Mouse (Mus musculus) stomach, postnatal 0 days (tissue): ENCODE measurements around the gene Fbxl18. TPM values are rescaled to one million over a fixed set of nuclear protein-coding genes. Genes with fewer than 3 reads are reported as not detected.

Experiments
- ATAC-seq: fragments of 200-750 bp; cut with Nextera tagmentation; 2 replicates; pipeline ENCODE4 v1.8.0; 2017; ENCODE audit not compliant: low FRiP score, low TSS enrichment
- DNase-seq: peaks from one replicate; pipeline ENCODE4 v3.0.0-alpha.2; 2016; ENCODE audit warnings: low spot score
- H3K27ac ChIP-seq: fragments of 300-500 bp; sonication (generic); replicated peaks from 2 replicates; pipeline ENCODE4 v1.5.1; 2014; ENCODE audit warnings: mild to moderate bottlenecking, control low read depth
- H3K27me3 ChIP-seq: fragments of 300-500 bp; sonication (generic); 2 replicates; pipeline ENCODE4 v1.6.1; 2014; ENCODE audit warnings: low read length; ENCODE audit not compliant: control insufficient read depth, insufficient read depth
- H3K36me3 ChIP-seq: fragments of 300-500 bp; sonication (generic); 2 replicates; pipeline ENCODE4 v1.6.1; 2014; ENCODE audit warnings: low read length, mixed read lengths; ENCODE audit not compliant: control insufficient read depth, insufficient read depth
- H3K4me1 ChIP-seq: fragments of 300-500 bp; sonication (generic); replicated peaks from 2 replicates; pipeline ENCODE4 v1.6.1; 2014; ENCODE audit warnings: antibody characterized with exemption; ENCODE audit not compliant: control insufficient read depth, insufficient read depth
- H3K4me2 ChIP-seq: fragments of 300-500 bp; sonication (generic); replicated peaks from 2 replicates; pipeline ENCODE4 v1.6.1; 2014; ENCODE audit warnings: low read depth, mild to moderate bottlenecking, control low read depth, moderate library complexity
- H3K4me3 ChIP-seq: fragments of 300-500 bp; sonication (generic); 2 replicates; pipeline ENCODE4 v1.5.1; 2014; ENCODE audit warnings: low read depth, low read length, control low read depth
- H3K9ac ChIP-seq: fragments of 300-500 bp; sonication (generic); 2 replicates; pipeline ENCODE4 v1.6.1; 2014; ENCODE audit warnings: mild to moderate bottlenecking, low read length, control low read depth, mixed read lengths
- H3K9me3 ChIP-seq: fragments of 300-500 bp; sonication (generic); 2 replicates; pipeline ENCODE4 v1.6.1; 2016; ENCODE audit warnings: low read length; ENCODE audit not compliant: control insufficient read depth
- CTCF ChIP-seq: IDR thresholded peaks from 2 replicates; pipeline ENCODE4 v1.5.1; 2016; ENCODE audit warnings: antibody characterized with exemption, low read depth, mild to moderate bottlenecking, moderate library complexity
- EP300 ChIP-seq: optimal IDR thresholded peaks from 2 replicates; pipeline ENCODE3; 2016; ENCODE audit warnings: antibody characterized with exemption
- WGBS: fragments of 180-500 bp; shearing (Covaris S2); extraction: QIAGEN DNeasy Blood & Tissue Kit; methylation state at CpG from one replicate; pipeline ENCODE4 v1.1.7; 2014; 5-methylcytosine and 5-hydroxymethylcytosine counted together
- polyA plus RNA-seq: library from polyadenylated mRNA; unstranded; fragments of >200 nt; fragmentation: Nextera tagmentation; extraction: Ambion mirVana; gene quantifications from 2 replicates; pipeline ENCODE4 v1.2.1, GENCODE M21; 2015

Gene Fbxl18
- polyA plus RNA-seq, 1 experiment from 2014 or later, result 5.3 TPM

DNA sequence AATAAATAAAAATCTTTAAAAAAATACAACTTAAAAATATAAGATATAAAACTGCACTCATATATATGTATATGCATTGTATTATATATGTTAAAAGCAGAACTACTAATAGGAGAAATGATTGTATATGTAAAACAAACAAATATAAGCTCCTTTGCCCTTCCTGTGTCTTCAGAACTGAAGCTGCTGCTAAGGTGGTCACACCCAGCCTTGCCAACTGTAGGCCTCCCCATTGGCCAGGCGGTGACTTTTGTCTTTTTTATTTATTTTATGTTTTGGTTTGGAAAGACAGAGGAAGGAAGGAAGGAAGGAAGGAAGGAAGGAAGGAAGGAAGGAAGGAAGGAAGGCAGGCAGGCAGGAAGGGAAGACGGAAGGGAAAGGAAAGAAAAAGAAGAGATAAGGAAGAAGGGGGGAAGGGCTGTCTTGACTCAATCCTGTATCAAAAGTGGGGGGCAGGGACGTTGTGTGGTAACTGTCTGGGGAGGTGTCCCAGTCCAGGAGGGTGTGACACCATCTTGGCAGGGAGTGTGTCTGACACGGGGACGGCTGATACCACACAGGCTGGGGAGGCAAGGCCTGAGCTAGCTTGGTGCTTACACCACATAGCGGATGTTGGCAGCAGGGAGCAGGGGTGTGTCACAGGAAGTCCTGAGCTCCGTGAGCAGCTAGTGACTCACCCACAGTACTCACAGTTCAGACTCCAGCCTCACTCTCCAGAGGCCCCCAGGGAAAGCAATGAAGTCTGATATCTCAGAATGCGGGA, 25.3 kb upstream of the Fbxl18 start:
- Histone ChIP-seq H3K27me3 (no peaks in the 10 kb centered on the region), H3K9me3 (no peaks in the 10 kb centered on the region), H3K4me3 (no peak overlapping the region), H3K36me3 (no peaks in the 10 kb centered on the region), H3K4me1 (peaks cover 9% of the 10 kb centered on the region; the same call in 1 of the 2 replicates), H3K4me2 (no peak overlapping the region), H3K27ac (peak overlapping the region; percentile 90), H3K9ac (no peak overlapping the region)
- TF ChIP-seq EP300 (no peak), CTCF (peak; percentile 46)
- DNase-seq, result peak; percentile 91
- peak; percentile 98 for ATAC-seq
- 19% methylated on average over 8 of the region's 8 CpGs for WGBS

DNA sequence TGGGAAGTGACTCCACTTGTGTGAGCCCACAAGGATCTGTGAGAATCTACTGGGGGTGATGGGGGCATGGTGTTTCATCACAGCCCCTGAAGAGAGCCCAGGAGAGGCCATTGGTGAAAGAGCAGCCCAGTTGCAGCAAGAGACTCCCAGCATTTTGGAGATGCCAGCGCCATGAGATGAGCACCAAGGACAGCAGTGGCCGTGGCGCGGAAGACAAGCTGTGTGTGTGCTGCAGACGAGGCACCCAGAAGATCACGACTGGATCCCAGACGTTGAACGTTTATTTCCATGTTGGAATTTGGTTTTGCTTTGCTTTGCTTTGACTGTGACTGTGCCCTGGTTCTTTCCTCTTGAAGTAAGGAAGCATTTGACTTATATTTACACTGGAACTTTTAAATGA, 22.2 kb upstream of the Fbxl18 start:
- no peak overlapping the region for H3K4me2 ChIP-seq
- DNase-seq (peak; percentile 10), ATAC-seq (no peak)
- no peak overlapping the region for H3K9ac ChIP-seq
- TF ChIP-seq EP300 (no peak), CTCF (no peak)
- no peaks in the 10 kb centered on the region for H3K36me3 ChIP-seq
- H3K27me3 ChIP-seq, result no peaks in the 10 kb centered on the region
- WGBS, result 87% methylated on average over 8 of the region's 8 CpGs
- peaks cover 9% of the 10 kb centered on the region; the same call in 1 of the 2 replicates for H3K4me1 ChIP-seq
- no peak overlapping the region for H3K4me3 ChIP-seq
- no peaks in the 10 kb centered on the region for H3K9me3 ChIP-seq
- no peak overlapping the region for H3K27ac ChIP-seq

DNA sequence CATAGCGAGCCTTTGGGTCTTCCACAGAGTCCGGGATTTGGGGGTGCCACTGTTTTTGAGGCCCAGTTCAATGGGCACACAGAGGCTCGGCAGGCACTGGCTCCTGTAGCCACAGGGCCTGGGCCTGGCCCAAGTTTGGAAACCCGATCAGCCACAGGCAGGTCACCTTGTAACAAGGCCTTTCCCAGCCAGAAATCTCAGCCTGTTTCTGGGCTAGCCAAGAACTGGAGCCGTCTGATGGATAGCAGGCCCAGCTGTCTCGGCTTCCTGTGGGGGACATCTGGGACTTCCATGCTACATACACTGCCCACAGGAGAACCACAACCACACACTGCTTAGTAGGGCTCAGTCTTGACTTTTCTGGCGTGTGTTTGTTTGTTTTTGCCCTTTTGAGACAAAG, 21.4 kb upstream of the Fbxl18 start:
- Histone ChIP-seq H3K27me3 (no peaks in the 10 kb centered on the region), H3K4me2 (no peak overlapping the region), H3K9me3 (no peaks in the 10 kb centered on the region), H3K27ac (no peak overlapping the region), H3K9ac (no peak overlapping the region), H3K4me1 (peaks cover 9% of the 10 kb centered on the region; the same call in 1 of the 2 replicates), H3K4me3 (no peak overlapping the region), H3K36me3 (no peaks in the 10 kb centered on the region)
- no peak for ATAC-seq
- DNase-seq, result no peak
- WGBS, result 67% methylated on average over 7 of the region's 7 CpGs
- TF ChIP-seq CTCF, result no peak
- no peak for TF ChIP-seq EP300

DNA sequence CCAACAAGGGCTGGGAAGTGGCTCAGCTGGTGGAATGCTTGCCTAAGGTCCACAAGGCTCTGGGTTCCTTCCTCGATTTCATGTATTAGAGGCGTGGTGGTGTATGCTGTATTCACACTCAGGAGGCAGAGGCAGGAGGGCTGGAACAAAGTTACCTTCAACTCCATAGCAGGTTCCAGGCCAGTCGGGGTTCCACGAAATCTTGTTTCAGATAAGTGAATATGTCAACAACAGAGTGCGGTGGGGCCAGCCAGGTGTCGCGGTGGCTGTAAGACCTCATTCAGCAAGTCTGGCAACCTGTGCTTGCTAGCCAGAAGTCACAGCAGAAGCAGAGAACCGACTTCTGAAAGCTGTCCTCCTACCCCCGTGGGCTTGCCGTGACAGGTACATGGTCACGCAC, 20.0 kb upstream of the Fbxl18 start:
- Histone ChIP-seq H3K27me3 (no peaks in the 10 kb centered on the region), H3K4me3 (no peak overlapping the region), H3K27ac (peak overlapping the region; percentile 45; the same call in 1 of the 2 replicates), H3K4me1 (peaks cover 2% of the 10 kb centered on the region; the same call in 1 of the 2 replicates), H3K9ac (no peak overlapping the region), H3K36me3 (no peaks in the 10 kb centered on the region), H3K4me2 (no peak overlapping the region), H3K9me3 (no peaks in the 10 kb centered on the region)
- 62% methylated on average over 11 of the region's 11 CpGs for WGBS
- TF ChIP-seq EP300 (no peak), CTCF (no peak)
- DNase-seq (peak; percentile 76), ATAC-seq (peak; percentile 73)

DNA sequence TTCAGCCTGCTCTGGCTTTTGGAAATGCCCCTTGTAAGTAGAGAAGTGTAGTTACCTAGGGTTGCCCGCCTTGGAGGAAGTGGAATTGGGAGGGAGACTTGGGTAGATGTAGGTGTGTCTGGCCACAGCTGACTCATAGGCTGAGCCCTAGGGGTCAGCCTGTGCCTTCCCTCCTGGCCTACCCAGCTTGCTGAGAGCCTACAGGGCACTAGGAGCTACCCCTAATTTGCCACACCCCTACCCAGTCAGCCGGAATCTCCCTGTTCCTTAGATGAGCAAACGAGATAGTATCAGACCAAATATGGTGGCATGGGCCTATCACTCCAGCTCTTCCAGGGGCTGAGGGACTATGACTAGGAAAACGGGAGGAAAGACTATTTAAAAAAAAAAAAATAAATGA, 17.5 kb upstream of the Fbxl18 start:
- no peaks in the 10 kb centered on the region for H3K36me3 ChIP-seq
- ATAC-seq, result peak; percentile 42
- no peak overlapping the region for H3K9ac ChIP-seq
- no peaks in the 10 kb centered on the region for H3K27me3 ChIP-seq
- WGBS, result 65% methylated on average over 4 of the region's 4 CpGs
- H3K9me3 ChIP-seq, result no peaks in the 10 kb centered on the region
- TF ChIP-seq EP300 (no peak), CTCF (no peak)
- DNase-seq, result peak; percentile 45
- no peak overlapping the region for H3K4me2 ChIP-seq
- no peak overlapping the region for H3K4me3 ChIP-seq
- H3K27ac ChIP-seq, result peak overlapping the region; percentile 35
- peaks cover 22% of the 10 kb centered on the region for H3K4me1 ChIP-seq

DNA sequence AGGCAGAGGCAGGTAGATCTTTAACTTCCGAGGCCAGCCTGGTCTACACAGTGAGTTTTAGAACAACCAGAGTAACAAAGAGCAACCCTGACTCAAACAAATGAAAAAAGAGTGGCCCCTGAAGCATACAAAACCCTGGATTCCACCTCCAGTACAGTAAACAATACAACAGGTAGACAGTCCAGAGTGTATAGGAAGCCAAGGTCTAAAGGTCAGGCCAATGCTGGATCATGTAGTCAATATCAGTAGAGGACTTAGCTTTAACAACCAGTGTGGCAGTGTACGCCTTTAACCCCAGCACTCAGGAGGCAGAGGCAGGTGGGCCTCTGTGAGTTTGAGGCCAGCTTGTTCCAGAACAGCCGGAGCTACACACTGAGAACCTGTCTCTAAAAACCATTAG, 17.1 kb upstream of the Fbxl18 start:
- Histone ChIP-seq H3K4me1 (peaks cover 24% of the 10 kb centered on the region), H3K4me2 (no peak overlapping the region), H3K27me3 (no peaks in the 10 kb centered on the region), H3K36me3 (no peaks in the 10 kb centered on the region), H3K9me3 (no peaks in the 10 kb centered on the region), H3K27ac (peak overlapping the region; percentile 35; the same call in 1 of the 2 replicates), H3K9ac (no peak overlapping the region), H3K4me3 (no peak overlapping the region)
- TF ChIP-seq CTCF, result no peak
- no peak for TF ChIP-seq EP300
- DNase-seq, result no peak
- whole genome bisulfite sequencing, result 88% methylated on average over 3 of the region's 3 CpGs
- peak; percentile 12; the same call in 1 of the 2 replicates for ATAC-seq
